Mouse (Mus musculus) E14TG2a.4 (cell line): ENCODE measurements at regions not wholly inside any gene's neighbourhood (a gene's known extent, or its start where the extent isn't known, plus 50 kb on each side); places are given as distances from the start of the nearest gene placed in this dataset.

Experiments used
- H3K27me3 ChIP-seq: 2 replicates; pipeline ENCODE4 v1.6.1; 2014; ENCODE audit warnings: low read length, control low read depth; ENCODE audit not compliant: insufficient read depth
- H3K36me3 ChIP-seq: 2 replicates; pipeline ENCODE4 v1.6.1; 2014; ENCODE audit warnings: low read length, control low read depth; ENCODE audit not compliant: insufficient read depth
- H3K4me1 ChIP-seq: replicated peaks from 2 replicates; pipeline ENCODE4 v1.6.1; 2014; ENCODE audit warnings: low read depth, low read length, control low read depth
- H3K4me3 ChIP-seq: replicated peaks from 2 replicates; pipeline ENCODE4 v1.5.1; 2014; ENCODE audit warnings: mild to moderate bottlenecking, low read length
- H3K9me3 ChIP-seq: 2 replicates; pipeline ENCODE4 v1.6.1; 2014; ENCODE audit warnings: low read length, control low read depth
- CTCF ChIP-seq: conservative IDR thresholded peaks from 2 replicates; pipeline ENCODE4 v1.5.1; 2014; ENCODE audit warnings: low read length
- NANOG ChIP-seq: IDR thresholded peaks from 2 replicates; pipeline ENCODE4 v1.6.1; 2014; ENCODE audit warnings: borderline replicate concordance, low read length, mixed read lengths
- POU5F1 ChIP-seq: IDR thresholded peaks from 2 replicates; pipeline ENCODE4 v1.6.1; 2014; ENCODE audit warnings: low read length, borderline replicate concordance

GRCm38 (mm10) chr6:51145863-51146262 is 286.6 kb upstream of the Nfe2l3 start:
- no peak for TF ChIP-seq CTCF
- TF ChIP-seq NANOG, result no peak
- H3K27me3 ChIP-seq, result peaks cover 30% of the 10 kb centered on the region
- H3K36me3 ChIP-seq, result no peaks in the 10 kb centered on the region
- H3K9me3 ChIP-seq, result no peaks in the 10 kb centered on the region
- H3K4me1 ChIP-seq, result peaks cover 3% of the 10 kb centered on the region; the same call in 1 of the 2 replicates
- H3K4me3 ChIP-seq, result no peak overlapping the region

- H3K36me3 ChIP-seq, result no peaks in the 10 kb centered on the region
- no peak for TF ChIP-seq CTCF
- peaks cover 8% of the 10 kb centered on the region; the same call in 1 of the 2 replicates for H3K4me1 ChIP-seq
- H3K4me3 ChIP-seq, result no peak overlapping the region
- H3K27me3 ChIP-seq, result peaks cover 40% of the 10 kb centered on the region
- H3K9me3 ChIP-seq, result no peaks in the 10 kb centered on the region
These were observed 283.6 kb upstream of the Nfe2l3 start for GRCm38 (mm10) chr6:51148821-51149220.

DNA sequence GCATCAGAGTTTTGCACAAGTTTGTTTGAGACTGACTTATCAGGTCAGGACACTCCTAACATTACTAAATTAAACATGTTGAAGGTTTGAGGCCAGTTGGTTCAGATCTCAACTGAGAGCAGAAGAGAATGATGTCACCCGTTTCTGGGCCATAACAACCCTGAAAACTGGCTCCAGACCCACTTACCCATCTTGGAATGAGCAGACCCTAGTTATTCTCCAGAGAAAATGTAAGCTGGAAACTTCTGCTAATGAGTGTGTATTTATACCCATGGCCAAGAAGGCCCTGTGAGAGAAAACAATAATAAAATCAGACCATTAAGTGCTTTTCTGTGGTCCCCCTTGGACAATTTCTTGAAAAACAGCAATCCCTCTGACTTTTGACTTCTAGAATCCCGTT is 282.4 kb upstream of the Nfe2l3 start:
- H3K4me1 ChIP-seq, result peaks cover 8% of the 10 kb centered on the region; the same call in 1 of the 2 replicates
- no peak overlapping the region for H3K4me3 ChIP-seq
- H3K36me3 ChIP-seq, result no peaks in the 10 kb centered on the region
- no peaks in the 10 kb centered on the region for H3K9me3 ChIP-seq
- TF ChIP-seq POU5F1 (no peak), NANOG (no peak), CTCF (no peak)
- H3K27me3 ChIP-seq, result peaks cover 40% of the 10 kb centered on the region

DNA sequence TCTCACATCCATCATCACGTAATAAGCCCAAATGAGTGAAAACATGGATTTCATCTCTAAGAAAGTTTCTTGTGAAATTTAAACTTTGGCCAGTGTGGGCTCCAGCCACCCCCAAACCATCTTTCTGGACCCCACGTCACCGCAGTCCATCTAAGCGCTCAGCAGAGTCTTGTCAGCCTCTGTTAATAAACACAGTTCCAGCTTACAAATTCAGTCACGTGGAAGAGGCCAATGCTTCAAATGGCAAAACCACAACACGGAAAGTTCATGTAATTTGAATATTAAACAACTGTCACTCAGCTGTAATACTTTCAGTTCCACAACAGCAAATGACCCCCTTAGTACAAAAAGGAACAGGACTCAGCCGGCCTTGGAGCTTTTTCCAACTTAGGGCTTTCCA is 282.0 kb upstream of the Nfe2l3 start:
- no peaks in the 10 kb centered on the region for H3K9me3 ChIP-seq
- TF ChIP-seq POU5F1, result no peak
- no peak for TF ChIP-seq CTCF
- no peak for TF ChIP-seq NANOG
- no peak overlapping the region for H3K4me3 ChIP-seq
- peaks cover 8% of the 10 kb centered on the region; the same call in 1 of the 2 replicates for H3K4me1 ChIP-seq
- H3K36me3 ChIP-seq, result no peaks in the 10 kb centered on the region
- H3K27me3 ChIP-seq, result peaks cover 36% of the 10 kb centered on the region

GRCm38 (mm10) chr6:51150916-51151315 is 281.6 kb upstream of the Nfe2l3 start:
- peaks cover 35% of the 10 kb centered on the region for H3K27me3 ChIP-seq
- TF ChIP-seq CTCF, result no peak
- H3K9me3 ChIP-seq, result no peaks in the 10 kb centered on the region
- H3K36me3 ChIP-seq, result no peaks in the 10 kb centered on the region
- H3K4me3 ChIP-seq, result no peak overlapping the region
- H3K4me1 ChIP-seq, result peaks cover 8% of the 10 kb centered on the region; the same call in 1 of the 2 replicates

- Histone ChIP-seq H3K9me3 (no peaks in the 10 kb centered on the region), H3K27me3 (peaks cover 10% of the 10 kb centered on the region), H3K4me3 (no peak overlapping the region), H3K4me1 (no peaks in the 10 kb centered on the region; the same call in 1 of the 2 replicates), H3K36me3 (no peaks in the 10 kb centered on the region)
- no peak for TF ChIP-seq CTCF
- no peak for TF ChIP-seq NANOG
- TF ChIP-seq POU5F1, result no peak
These were observed 275.6 kb upstream of the Nfe2l3 start for GRCm38 (mm10) chr6:51156836-51157370.

GRCm38 (mm10) chr6:51161149-51161548 is 271.3 kb upstream of the Nfe2l3 start:
- Histone ChIP-seq H3K36me3 (no peaks in the 10 kb centered on the region), H3K4me1 (no peaks in the 10 kb centered on the region), H3K9me3 (no peaks in the 10 kb centered on the region), H3K27me3 (no peaks in the 10 kb centered on the region; the same call in 1 of the 2 replicates), H3K4me3 (no peak overlapping the region)
- TF ChIP-seq POU5F1 (no peak), NANOG (no peak), CTCF (no peak)

GRCm38 (mm10) chr6:51162208-51163082 is 270.0 kb upstream of the Nfe2l3 start:
- H3K27me3 ChIP-seq, result peaks cover 2% of the 10 kb centered on the region

DNA sequence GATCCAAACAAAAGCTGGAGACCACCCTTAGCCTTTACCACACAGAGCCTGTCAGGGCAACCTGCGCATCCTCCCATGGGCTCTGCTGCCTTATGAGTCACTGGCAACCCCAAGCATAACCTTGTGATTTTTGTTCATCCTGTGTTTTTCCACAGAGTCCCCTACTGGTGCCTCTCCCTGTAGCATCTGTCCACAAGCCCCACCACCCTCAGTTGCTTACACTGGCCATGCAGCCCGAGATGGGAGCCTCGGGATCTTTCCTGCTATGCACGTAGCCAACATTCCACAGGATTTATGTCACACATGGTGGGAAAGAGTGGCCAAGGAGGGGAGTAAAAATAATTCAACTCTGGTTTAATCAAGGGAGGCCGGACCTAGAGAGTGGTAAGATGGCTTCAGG is 269.2 kb upstream of the Nfe2l3 start:
- TF ChIP-seq NANOG (no peak), POU5F1 (no peak), CTCF (no peak)
- peaks cover 1% of the 10 kb centered on the region; the same call in 1 of the 2 replicates for H3K4me1 ChIP-seq
- H3K27me3 ChIP-seq, result peaks cover 3% of the 10 kb centered on the region
- H3K4me3 ChIP-seq, result no peak overlapping the region
- H3K9me3 ChIP-seq, result no peaks in the 10 kb centered on the region
- no peaks in the 10 kb centered on the region for H3K36me3 ChIP-seq

More at GRCm38 (mm10) chr6:51162208-51163082, 270.0 kb upstream of the Nfe2l3 start:
- Histone ChIP-seq H3K4me3 (no peak overlapping the region), H3K9me3 (no peaks in the 10 kb centered on the region), H3K4me1 (no peaks in the 10 kb centered on the region), H3K36me3 (no peaks in the 10 kb centered on the region)
- TF ChIP-seq POU5F1 (no peak), NANOG (no peak), CTCF (no peak)
